Mouse (Mus musculus) kidney, postnatal 0 days (tissue): Measurements from ENCODE around the gene Slc25a17. TPM values are rescaled to one million over a fixed set of nuclear protein-coding genes. Genes with fewer than 3 reads are reported as not detected.

Source experiments
- ATAC-seq: fragments of 200-750 bp; cut with Nextera tagmentation; replicated peaks from 2 replicates; pipeline ENCODE4 v1.8.0; 2017; ENCODE audit warnings: low read depth, moderate number of reproducible peaks, moderate TSS enrichment, moderate library complexity; ENCODE audit not compliant: low FRiP score
- DNase-seq: peaks from one replicate; pipeline ENCODE4 v3.0.0-alpha.2; 2016; ENCODE audit warnings: low spot score
- H3K27ac ChIP-seq: fragments of 300-500 bp; sonication (generic); 2 replicates; pipeline ENCODE4 v1.5.1; 2014; ENCODE audit warnings: mild to moderate bottlenecking
- H3K27me3 ChIP-seq: fragments of 300-500 bp; sonication (generic); 2 replicates; pipeline ENCODE4 v1.6.1; 2014; ENCODE audit warnings: low read length, mixed read lengths; ENCODE audit not compliant: insufficient read depth
- H3K36me3 ChIP-seq: fragments of 300-500 bp; sonication (generic); 2 replicates; pipeline ENCODE4 v1.6.1; 2014; ENCODE audit warnings: low read length, mixed read lengths; ENCODE audit not compliant: insufficient read depth
- H3K4me1 ChIP-seq: fragments of 300-500 bp; sonication (generic); replicated peaks from 2 replicates; pipeline ENCODE4 v1.6.1; 2014; ENCODE audit warnings: antibody characterized with exemption, low read length, mixed read lengths; ENCODE audit not compliant: insufficient read depth
- H3K4me2 ChIP-seq: fragments of 300-500 bp; sonication (generic); 2 replicates; pipeline ENCODE4 v1.6.1; 2014; ENCODE audit warnings: mild to moderate bottlenecking, low read length, moderate library complexity, mixed read lengths
- H3K4me3 ChIP-seq: fragments of 300-500 bp; sonication (generic); replicated peaks from 2 replicates; pipeline ENCODE4 v1.5.1; 2014; ENCODE audit warnings: low read depth, low read length
- H3K9ac ChIP-seq: fragments of 300-500 bp; sonication (generic); 2 replicates; pipeline ENCODE4 v1.6.1; 2014; ENCODE audit warnings: low read depth, low read length
- H3K9me3 ChIP-seq: fragments of 300-500 bp; sonication (generic); replicated peaks from 2 replicates; pipeline ENCODE4 v1.6.1; 2016; ENCODE audit warnings: low read length, inconsistent platforms, mixed read lengths
- CTCF ChIP-seq: IDR thresholded peaks from 2 replicates; pipeline ENCODE4 v1.5.1; 2016; ENCODE audit warnings: antibody characterized with exemption, low read depth, mild to moderate bottlenecking, moderate library complexity
- WGBS: fragments of 180-500 bp; shearing (Covaris S2); extraction: QIAGEN DNeasy Blood & Tissue Kit; methylation state at CpG from one replicate; pipeline ENCODE4 v1.1.7; 2014; 5-methylcytosine and 5-hydroxymethylcytosine counted together
- polyA plus RNA-seq: library from polyadenylated mRNA; unstranded; fragments of >200 nt; fragmentation: Nextera tagmentation; extraction: Ambion mirVana; gene quantifications from 2 replicates; pipeline ENCODE4 v1.2.1, GENCODE M21; 2015

Gene Slc25a17
- polyA plus RNA-seq, 1 experiment from 2014 or later = 153 TPM

DNA sequence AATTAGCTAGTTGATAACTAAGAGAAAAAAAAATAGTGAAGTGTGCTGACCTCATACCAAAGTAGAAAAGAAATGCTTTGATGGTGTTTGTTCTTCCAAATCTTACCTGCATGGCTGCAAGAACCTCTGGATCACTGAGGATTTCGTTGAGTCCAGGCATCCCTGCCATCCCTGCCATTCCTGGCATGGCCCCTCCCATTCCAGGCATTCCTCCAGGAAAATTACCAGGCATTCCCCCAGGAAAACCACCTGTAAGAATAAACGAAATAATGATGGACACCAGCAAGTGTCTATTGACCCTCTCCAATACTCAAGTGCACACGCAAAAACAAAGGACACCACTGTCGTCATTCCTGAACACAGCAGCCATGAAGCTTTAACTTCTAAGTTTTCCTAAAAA is 5.6 kb upstream of the Slc25a17 start:
- Histone ChIP-seq H3K9me3 (no peaks in the 10 kb centered on the region), H3K36me3 (peaks cover 37% of the 10 kb centered on the region), H3K4me3 (no peak overlapping the region), H3K27me3 (no peaks in the 10 kb centered on the region), H3K4me2 (no peak overlapping the region), H3K27ac (no peak overlapping the region), H3K9ac (no peak overlapping the region), H3K4me1 (0 out of 2 replicates have a peak, but pooled peaks cover 3% of the 10 kb centered on the region)
- no peak for DNase-seq
- TF ChIP-seq CTCF = no peak
- WGBS = 61% methylated on average over 4 of the region's 4 CpGs
- no peak for ATAC-seq

DNA sequence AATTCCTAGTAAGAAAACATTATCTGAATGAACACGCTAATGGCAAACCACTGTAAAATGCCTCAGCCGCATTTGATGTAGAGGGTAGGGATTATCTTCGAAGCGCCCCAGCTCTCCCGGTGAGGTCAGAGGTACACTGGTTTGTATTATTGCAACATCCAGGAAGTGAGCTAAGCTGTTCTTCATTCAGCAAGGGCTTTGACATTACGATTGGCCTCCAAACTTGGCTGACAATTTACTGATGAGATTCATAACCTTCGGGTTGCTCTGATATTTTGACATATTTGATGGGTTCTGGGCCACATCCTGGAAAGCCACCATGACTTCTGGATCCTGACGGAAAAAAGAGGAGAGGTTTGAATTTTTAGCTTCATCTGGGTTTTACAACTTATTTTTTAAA is 4.6 kb upstream of the Slc25a17 start:
- no peak overlapping the region for H3K4me3 ChIP-seq
- WGBS = 86% methylated on average over 8 of the region's 8 CpGs

DNA sequence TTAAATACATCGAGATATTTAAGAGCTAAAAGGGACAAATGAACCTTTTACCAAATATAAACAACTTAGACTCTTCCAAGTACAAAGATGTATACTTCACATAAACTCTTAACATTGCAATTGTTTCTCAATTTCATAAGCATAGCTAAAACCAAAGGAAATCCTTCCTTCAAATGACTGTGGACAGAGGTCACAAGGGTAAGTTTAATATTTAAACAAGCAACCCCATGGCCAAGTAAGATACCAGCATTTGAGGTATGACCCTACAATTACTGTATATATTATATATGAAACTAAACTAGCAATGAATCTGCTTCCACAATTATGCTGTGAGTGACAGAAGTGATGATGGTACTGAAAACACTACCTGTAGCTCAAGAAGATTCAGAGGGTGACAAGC is 3.7 kb upstream of the Slc25a17 start:
- H3K4me2 ChIP-seq = no peak overlapping the region
- no peak overlapping the region for H3K27ac ChIP-seq
- no peaks in the 10 kb centered on the region for H3K27me3 ChIP-seq
- H3K9me3 ChIP-seq = no peaks in the 10 kb centered on the region
- H3K9ac ChIP-seq = no peak overlapping the region
- DNase-seq (no peak), ATAC-seq (no peak)
- WGBS = 92% methylated on average over 1 of the region's 1 CpGs
- peaks cover 12% of the 10 kb centered on the region; the same call in 1 of the 2 replicates for H3K4me1 ChIP-seq
- no peak for TF ChIP-seq CTCF
- no peak overlapping the region for H3K4me3 ChIP-seq
- H3K36me3 ChIP-seq = peaks cover 26% of the 10 kb centered on the region

More for the DNA sequence above, 4.6 kb upstream of the Slc25a17 start:
- no peak for DNase-seq
- no peaks in the 10 kb centered on the region for H3K9me3 ChIP-seq
- no peak overlapping the region for H3K27ac ChIP-seq
- H3K27me3 ChIP-seq = no peaks in the 10 kb centered on the region
- no peak overlapping the region for H3K9ac ChIP-seq
- H3K4me2 ChIP-seq = no peak overlapping the region
- TF ChIP-seq CTCF = no peak
- H3K4me1 ChIP-seq = 0 out of 2 replicates have a peak, but pooled peaks cover 3% of the 10 kb centered on the region
- H3K36me3 ChIP-seq = peaks cover 28% of the 10 kb centered on the region
- no peak for ATAC-seq

DNA sequence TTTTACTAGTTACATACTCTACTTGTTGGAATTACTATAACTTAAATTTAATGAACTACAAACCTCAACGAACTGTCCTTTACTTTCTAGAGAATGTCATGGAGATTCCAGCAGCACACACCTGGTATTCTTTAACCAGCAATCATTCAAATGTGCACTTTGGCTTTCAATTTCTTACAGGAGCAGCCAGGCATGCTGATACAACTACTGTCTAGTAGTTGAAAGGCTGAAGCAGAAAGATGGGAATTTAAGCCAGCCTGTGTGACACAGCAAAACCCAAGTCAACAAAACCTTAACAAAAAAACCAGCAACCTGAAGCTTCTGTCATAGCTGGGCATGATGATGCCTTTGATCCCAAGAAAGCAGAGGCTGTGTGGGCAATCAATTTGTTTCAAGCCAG is 1.9 kb upstream of the Slc25a17 start:
- DNase-seq (no peak), ATAC-seq (no peak)
- Histone ChIP-seq H3K4me1 (peaks cover 13% of the 10 kb centered on the region; the same call in 1 of the 2 replicates), H3K36me3 (peaks cover 16% of the 10 kb centered on the region), H3K27me3 (no peaks in the 10 kb centered on the region), H3K4me2 (no peak overlapping the region), H3K9ac (no peak overlapping the region), H3K9me3 (no peaks in the 10 kb centered on the region), H3K27ac (no peak overlapping the region), H3K4me3 (no peak overlapping the region)
- TF ChIP-seq CTCF = no peak
- WGBS = 68% methylated on average over 1 of the region's 1 CpGs

DNA sequence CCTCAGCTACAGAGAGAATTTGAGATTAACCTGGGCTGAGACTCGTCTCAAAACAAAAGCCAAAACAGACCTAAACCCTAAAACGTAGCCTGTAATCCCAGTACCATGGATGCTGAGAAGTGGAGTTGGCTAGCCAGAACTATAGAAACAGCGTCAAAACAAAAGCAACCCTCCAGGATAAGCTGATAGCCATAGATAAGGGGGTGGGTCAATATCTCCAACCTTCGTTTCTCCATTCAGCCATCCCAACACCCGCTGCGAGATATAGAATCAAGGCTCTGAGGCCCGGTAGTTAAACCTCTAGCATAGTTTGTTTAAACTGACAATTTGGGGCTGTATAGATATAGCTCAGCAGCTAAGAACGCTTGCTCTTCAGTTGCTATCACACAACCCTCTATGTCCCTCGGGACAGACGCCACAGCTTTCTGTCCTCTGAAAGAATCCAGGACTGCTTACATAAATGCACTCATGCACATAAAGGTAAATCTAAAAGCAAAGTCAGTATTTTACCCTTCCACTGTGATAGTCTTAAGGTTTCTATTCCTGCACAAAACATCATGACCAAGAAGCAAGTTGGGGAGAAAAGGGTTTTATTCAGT is 904 bp upstream of the Slc25a17 start:
- Histone ChIP-seq H3K9ac (no peak overlapping the region), H3K4me2 (peak overlapping the region; percentile 77), H3K27ac (peak overlapping the region; percentile 60), H3K4me1 (peaks cover 13% of the 10 kb centered on the region; the same call in 1 of the 2 replicates), H3K9me3 (no peaks in the 10 kb centered on the region), H3K27me3 (no peaks in the 10 kb centered on the region), H3K36me3 (peaks cover 7% of the 10 kb centered on the region; the same call in 1 of the 2 replicates), H3K4me3 (no peak overlapping the region)
- TF ChIP-seq CTCF = no peak
- WGBS = 43% methylated on average over 10 of the region's 10 CpGs
- DNase-seq = no peak
- ATAC-seq = no peak

DNA sequence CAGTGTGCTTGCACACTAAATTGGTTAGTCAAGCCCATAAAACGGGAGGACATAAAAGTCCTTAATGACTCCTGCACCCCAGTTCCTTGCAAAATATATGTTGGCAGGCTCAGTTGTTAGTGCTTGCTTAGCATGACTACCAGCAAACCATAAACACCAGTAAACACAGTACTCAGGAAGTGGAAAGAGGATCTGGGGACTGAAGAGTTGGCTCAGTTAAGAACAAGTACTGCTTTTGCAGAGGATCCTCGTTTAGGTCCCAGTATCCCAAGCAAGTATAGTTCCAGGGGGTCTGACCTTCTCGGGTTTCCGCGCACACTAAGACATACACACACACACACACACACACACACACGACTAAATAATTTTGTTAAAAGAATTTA is 401 bp upstream of the Slc25a17 start:
- DNase-seq (no peak), ATAC-seq (no peak; the same call in none of the 2 replicates)
- Histone ChIP-seq H3K4me1 (peaks cover 13% of the 10 kb centered on the region; the same call in 1 of the 2 replicates), H3K9ac (no peak overlapping the region), H3K27ac (peak overlapping the region; percentile 60), H3K27me3 (no peaks in the 10 kb centered on the region), H3K36me3 (peaks cover 3% of the 10 kb centered on the region; the same call in 1 of the 2 replicates), H3K4me2 (peak overlapping the region; percentile 77), H3K9me3 (no peaks in the 10 kb centered on the region), H3K4me3 (peak overlapping the region; percentile 70)
- no peak for TF ChIP-seq CTCF
- 34% methylated on average over 6 of the region's 6 CpGs for WGBS
